Mouse (Mus musculus): ENCODE results near the gene Snrpg. TPM values are rescaled to one million over a fixed set of nuclear protein-coding genes. Genes with fewer than 3 reads are reported as not detected.
A peak's percentile ranks its signal among the peaks of the same experiment; 100 is the strongest.

The Snrpg gene
- polyA plus RNA-seq, 1 experiment from 2014 or later = 204 TPM

GRCm38 (mm10) chr6:86398986-86399385 is 27.9 kb downstream of the Snrpg start:
- Histone ChIP-seq H3K4me2 (ENCODE audit: low read depth, low read length) (no peak overlapping the region), H3K9ac (replicated peaks) (no peak overlapping the region), H3K9me3 (ENCODE audit: low read length) (no peaks in the 10 kb centered on the region), H3K36me3 (replicated peaks; ENCODE audit: insufficient read depth, low read length) (no peaks in the 10 kb centered on the region), H3K27me3 (ENCODE audit: insufficient read depth, low read length) (no peaks in the 10 kb centered on the region), H3K27ac (ENCODE audit: low read depth) (no peak overlapping the region), H3K4me3 (ENCODE audit: low read depth, low read length) (no peak overlapping the region), H3K4me1 (ENCODE audit: insufficient read depth) (peaks cover 28% of the 10 kb centered on the region)
- ATAC-seq (no peak), DNase-seq (no peak)
- TF ChIP-seq CTCF (IDR thresholded peaks at IDR 0.05; ENCODE audit: low read depth) = no peak
- TF ChIP-seq EP300 (IDR thresholded peaks at IDR 0.05; ENCODE audit: low read depth) = no peak
- 80% methylated on average over 2 of the region's 2 CpGs for WGBS (ENCODE audit: insufficient replicate concordance)

GRCm38 (mm10) chr6:86399995-86400394 is 28.9 kb downstream of the Snrpg start:
- H3K9me3 ChIP-seq (ENCODE audit: low read length) = no peaks in the 10 kb centered on the region
- 52% methylated on average over 2 of the region's 2 CpGs for WGBS (ENCODE audit: insufficient replicate concordance)
- H3K4me3 ChIP-seq (ENCODE audit: low read depth, low read length) = no peak overlapping the region
- DNase-seq (no peak), ATAC-seq (no peak)
- H3K9ac ChIP-seq (replicated peaks) = no peak overlapping the region
- TF ChIP-seq EP300 (IDR thresholded peaks at IDR 0.05; ENCODE audit: low read depth) (no peak), CTCF (IDR thresholded peaks at IDR 0.05; ENCODE audit: low read depth) (no peak)
- H3K36me3 ChIP-seq (replicated peaks; ENCODE audit: insufficient read depth, low read length) = no peaks in the 10 kb centered on the region
- peaks cover 28% of the 10 kb centered on the region for H3K4me1 ChIP-seq (ENCODE audit: insufficient read depth)
- H3K27me3 ChIP-seq (ENCODE audit: insufficient read depth, low read length) = no peaks in the 10 kb centered on the region
- peak overlapping the region; percentile 44 for H3K27ac ChIP-seq (ENCODE audit: low read depth)
- H3K4me2 ChIP-seq (ENCODE audit: low read depth, low read length) = no peak overlapping the region

GRCm38 (mm10) chr6:86400972-86401371 is 29.9 kb downstream of the Snrpg start:
- no peaks in the 10 kb centered on the region for H3K27me3 ChIP-seq (ENCODE audit: insufficient read depth, low read length)
- H3K4me2 ChIP-seq (ENCODE audit: low read depth, low read length) = peak overlapping the region; percentile 56
- ATAC-seq (0 out of 2 replicates have a peak, but pooled peaks have one; percentile 12), DNase-seq (peak; percentile 76)
- no peak for TF ChIP-seq EP300 (IDR thresholded peaks at IDR 0.05; ENCODE audit: low read depth)
- peak; percentile 85 for TF ChIP-seq CTCF (IDR thresholded peaks at IDR 0.05; ENCODE audit: low read depth)
- H3K27ac ChIP-seq (ENCODE audit: low read depth) = no peak overlapping the region
- H3K4me3 ChIP-seq (ENCODE audit: low read depth, low read length) = peak overlapping the region; percentile 17; the same call in 1 of the 2 replicates
- H3K36me3 ChIP-seq (replicated peaks; ENCODE audit: insufficient read depth, low read length) = no peaks in the 10 kb centered on the region
- 4% methylated on average over 9 of the region's 9 CpGs for WGBS (ENCODE audit: insufficient replicate concordance)
- H3K4me1 ChIP-seq (ENCODE audit: insufficient read depth) = peaks cover 29% of the 10 kb centered on the region
- H3K9me3 ChIP-seq (ENCODE audit: low read length) = no peaks in the 10 kb centered on the region
- H3K9ac ChIP-seq (replicated peaks) = peak overlapping the region; percentile 18; the same call in 1 of the 2 replicates

- ATAC-seq (no peak), DNase-seq (no peak)
- Histone ChIP-seq H3K4me2 (ENCODE audit: low read depth, low read length) (peak overlapping the region; percentile 70), H3K9ac (replicated peaks) (no peak overlapping the region), H3K36me3 (replicated peaks; ENCODE audit: insufficient read depth, low read length) (no peaks in the 10 kb centered on the region), H3K27ac (ENCODE audit: low read depth) (no peak overlapping the region), H3K27me3 (ENCODE audit: insufficient read depth, low read length) (no peaks in the 10 kb centered on the region), H3K4me1 (ENCODE audit: insufficient read depth) (peaks cover 16% of the 10 kb centered on the region), H3K4me3 (ENCODE audit: low read depth, low read length) (peak overlapping the region; percentile 81), H3K9me3 (ENCODE audit: low read length) (no peaks in the 10 kb centered on the region)
- TF ChIP-seq CTCF (IDR thresholded peaks at IDR 0.05; ENCODE audit: low read depth) = no peak
- TF ChIP-seq EP300 (IDR thresholded peaks at IDR 0.05; ENCODE audit: low read depth) = no peak
- WGBS (ENCODE audit: insufficient replicate concordance) = 37% methylated on average over 12 of the region's 12 CpGs
Measured at GRCm38 (mm10) chr6:86402681-86403607, 31.8 kb downstream of the Snrpg start.

- Histone ChIP-seq H3K27me3 (ENCODE audit: insufficient read depth, low read length) (no peaks in the 10 kb centered on the region), H3K4me3 (ENCODE audit: low read depth, low read length) (peak overlapping the region; percentile 81), H3K36me3 (replicated peaks; ENCODE audit: insufficient read depth, low read length) (no peaks in the 10 kb centered on the region), H3K4me2 (ENCODE audit: low read depth, low read length) (peak overlapping the region; percentile 70), H3K9ac (replicated peaks) (peak overlapping the region; percentile 22; the same call in 1 of the 2 replicates), H3K27ac (ENCODE audit: low read depth) (peak overlapping the region; percentile 97), H3K4me1 (ENCODE audit: insufficient read depth) (peaks cover 13% of the 10 kb centered on the region), H3K9me3 (ENCODE audit: low read length) (no peaks in the 10 kb centered on the region)
- whole genome bisulfite sequencing (ENCODE audit: insufficient replicate concordance) = 0% methylated on average over 15 of the region's 15 CpGs
- peak; percentile 70 for ATAC-seq
- peak; percentile 86 for DNase-seq
- 0 out of 2 replicates have a peak, but pooled peaks have one; percentile 4 for TF ChIP-seq CTCF (IDR thresholded peaks at IDR 0.05; ENCODE audit: low read depth)
- peak; percentile 13; the same call in 1 of the 2 replicates for TF ChIP-seq EP300 (IDR thresholded peaks at IDR 0.05; ENCODE audit: low read depth)
Measured at GRCm38 (mm10) chr6:86403728-86404099, 32.6 kb downstream of the Snrpg start.

GRCm38 (mm10) chr6:86404100-86404861 is 33.2 kb downstream of the Snrpg start, which contains the start of gene Tia1:
Gene Tia1 (plus strand): TSS chr6:86404219.
- H3K4me2 ChIP-seq (ENCODE audit: low read depth, low read length) = peak within 1 kb of the TSS; percentile 70
- TF ChIP-seq CTCF (IDR thresholded peaks at IDR 0.05; ENCODE audit: low read depth) (no peak), EP300 (IDR thresholded peaks at IDR 0.05; ENCODE audit: low read depth) (no peak)
- no peaks in the 10 kb centered on the region for H3K27me3 ChIP-seq (ENCODE audit: insufficient read depth, low read length)
- H3K9me3 ChIP-seq (ENCODE audit: low read length) = no peaks in the 10 kb centered on the region
- peak within 1 kb of the TSS; percentile 81 for H3K4me3 ChIP-seq (ENCODE audit: low read depth, low read length)
- H3K36me3 ChIP-seq (replicated peaks; ENCODE audit: insufficient read depth, low read length) = no peaks in the 10 kb centered on the region
- H3K9ac ChIP-seq (replicated peaks) = peak within 1 kb of the TSS; percentile 89
- DNase-seq (peak; percentile 96), ATAC-seq (peak; percentile 97)
- under 1% methylated on average over 62 of the region's 62 CpGs for WGBS (ENCODE audit: insufficient replicate concordance)
- peak within 1 kb of the TSS; percentile 97 for H3K27ac ChIP-seq (ENCODE audit: low read depth)
- H3K4me1 ChIP-seq (ENCODE audit: insufficient read depth) = peaks cover 13% of the 10 kb centered on the region
